Mouse (Mus musculus) urinary bladder, postnatal 25 days (tissue): Measurements from ENCODE around the gene Chst15.

Experiments used
- DNase-seq: peaks from one replicate; pipeline ENCODE4 v3.0.0; 2022; ENCODE audit warnings: low spot score

Gene Chst15

DNA sequence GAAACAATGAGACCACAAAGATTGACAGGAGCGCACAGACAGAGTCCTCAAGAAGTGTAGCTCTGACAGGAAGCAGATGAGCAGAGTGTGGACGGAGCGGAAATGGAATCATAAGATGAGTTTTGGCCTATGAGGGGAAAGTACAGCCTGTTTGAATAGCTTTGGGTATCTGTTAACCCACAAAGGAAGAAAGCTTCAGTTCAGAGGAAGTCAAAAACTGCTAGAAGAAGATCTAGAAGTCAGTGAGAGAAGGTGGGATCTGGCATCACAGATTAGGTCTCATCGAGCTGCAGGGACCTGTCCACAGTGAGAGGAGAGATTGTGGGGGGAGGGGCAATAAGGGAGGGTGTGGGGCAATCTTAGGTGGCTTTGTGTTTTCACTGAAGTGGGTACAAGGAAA lies 18.3 kb upstream of the Chst15 start:
- no peak for DNase-seq

DNA sequence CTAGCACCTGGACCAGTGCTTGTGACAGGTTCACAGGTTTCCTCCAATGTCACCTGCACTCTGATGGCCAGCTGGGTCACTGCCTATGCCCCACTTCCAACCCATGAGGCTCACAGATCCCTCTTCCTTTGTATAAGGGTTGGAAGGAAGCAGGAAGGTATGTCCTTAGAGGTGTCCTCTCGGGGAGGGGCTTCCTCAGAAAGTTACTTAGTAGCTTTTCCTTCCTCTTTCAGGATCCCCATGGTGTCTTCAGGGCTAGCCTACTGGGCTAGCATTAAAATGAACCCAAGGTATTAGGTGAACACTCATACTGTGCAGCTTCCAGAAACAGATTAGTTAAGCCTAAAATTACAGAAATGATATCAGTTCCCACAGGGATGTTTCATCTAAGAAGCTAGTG lies 16.1 kb upstream of the Chst15 start:
- DNase-seq = no peak

DNA sequence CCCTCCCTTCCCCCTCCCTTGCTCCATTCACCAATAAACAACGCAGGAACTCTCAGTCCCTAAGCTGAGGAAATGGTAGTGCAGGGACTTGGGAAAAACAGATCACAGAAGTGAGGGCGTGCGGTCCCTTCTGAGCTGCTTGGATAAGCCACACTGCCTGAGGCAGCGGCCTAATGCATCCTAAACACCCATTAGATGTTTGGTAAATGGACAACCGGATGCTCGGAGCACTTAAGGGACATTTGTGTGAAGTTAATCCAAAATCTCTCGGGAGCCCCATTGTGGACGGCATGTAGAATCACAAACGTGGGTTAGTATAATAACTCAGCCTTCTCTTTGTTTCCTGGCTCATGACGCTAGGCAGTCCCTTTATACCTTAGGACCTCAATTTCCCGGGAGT lies 15.1 kb upstream of the Chst15 start:
- no peak for DNase-seq

DNA sequence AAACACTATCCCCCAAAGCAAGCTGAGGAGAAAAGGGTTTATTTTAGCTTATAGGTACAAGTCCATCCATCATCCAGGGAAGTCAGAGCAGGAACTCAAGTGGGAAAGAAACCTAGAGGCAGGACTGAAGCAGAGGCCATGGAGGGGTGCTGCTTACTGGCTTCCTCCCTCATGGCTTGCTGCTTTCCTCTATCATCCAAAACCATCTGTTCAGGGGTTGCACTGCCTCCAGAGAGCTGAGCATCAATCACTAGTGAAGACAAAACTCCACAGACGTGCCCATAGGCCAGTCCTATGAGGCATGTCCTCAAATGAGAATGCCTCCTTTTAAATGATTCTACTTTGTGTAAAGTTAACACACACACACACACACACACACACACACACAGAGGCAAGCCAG lies 13.2 kb upstream of the Chst15 start:
- DNase-seq = no peak

DNA sequence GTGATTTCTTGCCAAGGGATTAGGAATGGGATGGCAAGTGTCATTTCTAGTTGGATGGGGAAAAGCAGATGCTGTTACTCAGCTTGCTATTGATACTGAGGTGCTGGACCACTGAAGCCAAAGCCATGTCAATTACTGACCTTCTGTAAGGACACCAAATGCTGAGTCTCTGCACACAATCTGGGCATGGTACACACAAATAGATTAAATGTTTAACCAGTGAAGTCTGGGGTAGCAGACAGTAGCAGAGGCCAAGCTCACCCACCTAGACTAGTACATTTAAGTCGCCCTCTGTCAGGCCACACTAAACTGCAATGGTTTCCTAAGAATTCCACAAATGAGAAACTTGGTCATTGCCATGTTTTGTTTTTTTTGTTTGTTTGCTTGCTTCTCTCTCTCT lies 11.6 kb upstream of the Chst15 start:
- DNase-seq = no peak

DNA sequence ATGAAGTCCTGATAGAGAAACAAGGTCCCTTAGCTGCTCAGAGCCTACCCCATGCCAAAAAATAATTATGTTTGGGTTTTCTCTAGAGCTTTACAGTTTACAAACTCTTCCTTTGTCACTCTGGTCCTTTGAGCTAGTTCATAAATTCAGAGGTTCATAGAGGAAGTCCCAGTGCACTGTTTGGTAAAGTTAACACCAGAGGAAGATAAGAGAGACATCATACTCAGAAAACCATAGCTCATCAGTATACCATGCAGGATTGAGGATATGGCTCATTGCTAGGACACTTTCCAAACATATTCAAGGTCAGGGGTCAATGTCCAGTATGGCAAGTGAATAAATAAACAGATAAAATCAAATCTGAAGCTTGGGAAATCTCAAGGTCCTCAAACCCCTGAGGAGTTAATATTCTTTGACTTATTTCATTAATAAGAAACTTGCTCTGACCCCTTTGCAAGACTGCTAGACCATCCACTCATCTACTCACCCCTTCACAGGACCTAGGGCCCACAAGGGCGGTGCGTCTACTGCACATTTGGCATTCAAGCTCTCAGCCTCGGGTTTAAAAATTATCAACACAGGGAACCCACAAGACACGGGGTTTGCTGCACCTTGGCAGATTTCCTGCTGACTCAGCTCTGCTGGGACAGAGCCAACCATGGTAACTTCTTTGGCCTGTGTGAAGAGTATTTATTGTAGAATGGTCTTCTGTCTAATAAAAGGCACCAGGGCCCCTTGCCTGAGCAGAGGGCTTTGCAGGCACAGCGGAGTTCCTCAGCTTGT lies 8.7 kb upstream of the Chst15 start:
- peak; percentile 68 for DNase-seq

DNA sequence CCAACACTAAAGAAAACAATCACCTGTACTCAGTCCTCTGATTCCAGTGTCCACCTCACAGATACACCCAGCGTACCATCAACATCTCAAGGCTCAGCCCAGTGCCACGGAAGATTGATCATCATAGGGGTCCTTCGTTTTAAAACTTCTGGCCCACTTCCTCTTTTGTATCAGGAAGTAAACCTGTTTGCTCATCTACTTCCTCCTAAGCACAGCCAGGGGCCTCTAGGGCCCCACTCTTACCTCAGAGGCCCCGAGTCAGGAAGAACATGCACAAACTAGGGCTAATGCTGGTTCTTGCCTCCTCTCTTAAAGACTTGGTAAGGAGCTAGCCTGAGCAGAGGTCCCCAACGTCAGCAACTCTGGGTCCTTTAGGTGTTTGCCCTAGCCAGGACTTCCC lies 6.4 kb upstream of the Chst15 start:
- DNase-seq = no peak

DNA sequence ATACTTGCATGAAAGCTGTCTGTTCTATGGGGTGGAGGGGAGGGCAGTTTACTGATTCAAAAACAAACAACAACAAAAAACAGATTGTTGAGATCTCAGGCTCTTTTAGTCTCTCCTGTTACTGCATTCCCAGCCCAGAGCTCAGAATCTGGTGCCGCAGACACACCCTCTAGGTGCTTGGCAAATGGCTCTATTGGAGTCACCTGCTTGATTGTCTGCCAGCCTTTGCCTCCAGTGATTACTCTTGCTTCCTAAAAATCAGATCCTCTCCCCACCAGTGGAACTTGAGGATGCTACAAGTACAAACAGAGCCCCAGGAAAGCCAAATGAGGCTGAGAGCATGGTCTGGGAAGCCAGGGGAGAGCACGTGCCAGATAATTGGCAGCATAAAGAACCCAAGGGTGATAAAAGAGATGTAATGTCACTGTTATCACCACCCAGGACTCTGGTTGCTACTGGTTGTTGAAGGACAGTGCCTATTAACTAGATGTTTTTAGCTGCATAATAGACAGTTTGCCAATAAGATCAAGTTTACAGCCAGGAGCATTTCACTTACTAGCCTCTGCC lies 4.4 kb upstream of the Chst15 start:
- no peak for DNase-seq

DNA sequence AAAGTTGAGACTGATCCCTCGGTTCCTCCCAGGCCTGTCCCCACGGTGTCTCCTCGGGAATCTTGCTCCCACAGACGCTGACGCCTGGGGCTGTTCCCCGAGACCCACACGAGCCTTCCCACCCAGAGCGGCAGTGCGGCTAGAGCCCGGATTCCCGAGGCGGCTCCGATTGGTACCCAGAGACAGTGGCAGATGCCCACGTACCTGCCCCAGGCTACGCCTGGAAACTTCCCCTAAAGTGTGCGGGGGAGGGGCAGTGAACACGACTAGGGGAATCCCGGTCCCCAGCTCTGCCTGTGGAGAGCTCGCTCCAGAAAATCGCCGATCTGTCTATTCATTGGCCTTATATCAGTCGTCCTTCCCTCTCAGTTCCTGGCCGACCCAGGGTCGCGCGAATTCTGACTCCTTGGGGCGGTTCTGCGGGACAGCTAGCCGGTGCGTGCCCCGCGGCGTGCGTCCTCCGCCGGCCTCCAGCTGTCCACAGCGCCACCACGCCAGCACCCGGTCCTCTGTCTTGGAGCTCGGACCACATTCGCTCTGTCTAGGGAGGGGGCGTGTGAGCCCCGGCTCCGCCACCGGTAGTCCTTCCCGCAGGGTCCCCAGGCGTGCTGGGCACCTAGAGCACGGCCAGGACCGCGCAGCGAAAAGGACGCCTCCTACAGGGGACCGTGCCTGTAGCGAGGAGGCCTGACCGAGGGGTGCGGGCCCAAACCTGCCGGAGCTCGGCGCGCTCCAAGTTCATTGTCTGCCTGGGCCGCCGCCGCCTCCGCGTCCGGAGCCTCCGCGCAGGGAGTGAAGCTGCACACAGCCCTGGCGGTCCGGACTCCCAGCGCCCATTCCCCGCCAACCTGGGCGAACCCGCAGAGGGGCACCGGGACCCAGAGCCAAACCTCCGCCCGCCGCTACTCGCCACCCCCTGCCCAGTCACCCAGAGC lies 660 bp downstream of the Chst15 start:
- DNase-seq = peak; percentile 61

DNA sequence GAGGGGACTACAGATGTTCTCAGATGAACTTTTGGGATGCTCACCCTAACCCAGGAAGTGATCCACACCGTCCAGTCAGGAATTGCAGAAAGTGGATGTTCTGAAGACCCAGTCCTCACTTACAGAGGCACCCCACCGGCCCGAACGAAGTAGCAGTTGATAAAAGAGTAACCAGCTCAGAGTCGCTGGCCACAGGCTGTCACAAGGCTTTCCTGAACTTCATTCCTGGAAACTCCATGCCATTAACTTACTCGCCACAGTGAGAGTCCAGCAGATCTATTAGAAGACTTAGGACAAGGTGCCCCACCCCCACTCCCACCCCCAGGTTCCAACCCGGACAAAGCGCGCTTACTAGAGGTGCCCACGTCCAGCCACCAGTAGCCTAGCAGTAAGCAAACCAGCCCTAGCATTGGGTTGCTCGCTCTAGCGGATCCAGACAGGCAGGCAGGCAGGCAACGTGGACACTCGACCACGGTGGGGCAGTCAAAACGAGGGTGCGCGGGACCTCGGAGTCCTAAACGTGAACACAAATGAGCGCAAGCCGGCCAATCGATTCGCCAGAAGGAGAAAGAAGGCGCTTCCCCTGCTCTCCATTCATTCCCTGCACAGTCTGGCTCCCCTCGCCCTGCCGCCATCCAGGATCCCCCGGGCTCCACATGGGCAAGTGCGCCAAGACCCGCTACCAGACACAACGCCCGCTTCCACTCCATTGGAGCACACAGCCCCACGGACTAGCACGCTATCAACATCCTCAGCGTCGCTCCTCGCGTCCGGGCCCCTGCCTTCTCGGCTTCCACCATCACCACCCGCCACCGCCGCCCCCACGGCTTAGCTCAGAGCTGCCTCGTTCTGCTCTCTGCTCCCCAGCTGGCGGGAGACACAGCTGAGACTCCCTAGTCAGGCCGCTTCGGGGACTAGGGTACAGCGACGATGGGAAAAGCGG lies 1.6 kb downstream of the Chst15 start:
- DNase-seq = peak; percentile 61

DNA sequence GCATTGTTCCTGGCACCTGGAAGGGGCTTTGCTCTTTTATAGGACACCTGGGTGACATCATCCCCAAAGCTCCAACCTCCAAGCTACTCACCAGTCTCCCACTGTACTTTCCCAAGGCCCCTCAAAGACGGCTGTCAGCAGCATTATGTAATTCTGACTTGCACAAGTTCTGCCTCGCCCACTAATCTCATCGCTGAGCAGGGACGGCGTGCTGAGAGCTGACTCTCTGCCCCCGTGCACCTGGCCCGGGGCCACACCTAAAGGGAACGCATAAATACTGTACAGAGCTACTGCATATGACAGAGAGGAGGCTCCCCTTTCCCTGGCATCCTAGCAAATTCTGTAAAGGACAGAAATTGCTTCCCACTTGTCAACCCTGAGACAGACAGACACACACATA lies 4.6 kb downstream of the Chst15 start:
- no peak for DNase-seq

DNA sequence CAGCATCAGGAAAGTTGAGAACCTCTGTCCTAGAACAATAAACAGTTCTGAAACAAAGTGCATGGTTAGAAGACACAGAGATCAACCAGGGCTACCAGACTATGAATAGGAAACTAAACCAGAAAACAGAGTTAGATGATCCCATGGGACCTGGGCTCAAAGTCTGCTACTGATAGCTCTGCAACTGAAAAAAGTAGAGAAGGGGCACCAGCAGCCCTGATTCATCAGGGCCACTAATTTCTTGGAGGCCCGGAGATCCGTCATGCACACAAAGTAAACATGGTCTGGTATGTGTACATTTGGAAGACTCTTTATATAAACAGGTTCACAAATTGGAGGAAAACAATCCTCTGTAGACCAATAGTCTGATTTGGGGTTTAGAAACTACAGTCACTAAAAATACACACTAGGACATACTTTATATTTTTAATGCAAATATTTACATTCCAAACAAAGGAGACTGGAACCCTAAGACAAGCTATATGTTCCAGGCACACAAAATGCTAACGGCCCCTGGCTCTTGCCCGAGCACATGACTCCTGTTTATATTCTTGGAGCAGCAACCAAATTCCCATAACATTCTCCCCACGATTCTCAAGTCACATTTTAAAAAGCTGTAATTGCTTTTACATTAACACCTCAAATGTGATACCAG lies 8.4 kb downstream of the Chst15 start:
- DNase-seq = no peak

DNA sequence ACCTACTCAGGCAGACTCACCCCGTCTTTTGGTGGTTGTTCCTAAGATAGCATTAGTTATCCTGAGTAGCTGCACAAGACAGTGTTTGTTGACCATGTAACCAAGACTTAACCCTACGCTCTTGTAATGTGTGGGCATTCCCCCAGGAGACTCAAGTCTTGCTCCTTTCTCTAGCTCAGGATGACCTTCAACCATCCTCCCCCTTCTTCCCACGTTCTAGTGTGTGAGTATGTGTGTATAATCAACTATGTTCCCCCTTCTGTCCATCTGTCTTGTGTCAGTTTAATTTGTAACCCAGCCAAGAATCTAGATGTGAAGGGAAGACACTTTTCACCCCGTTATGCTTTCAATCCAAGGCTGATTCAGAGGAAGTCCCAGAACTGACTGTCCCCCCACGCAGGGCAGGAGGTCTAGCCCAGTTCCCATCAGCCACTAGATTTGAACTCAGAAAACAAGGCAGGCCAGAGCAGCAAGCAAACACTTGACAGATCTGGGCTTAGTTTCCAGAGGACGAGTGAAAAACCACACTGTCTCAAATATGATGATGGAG lies 9.2 kb downstream of the Chst15 start:
- DNase-seq = no peak

DNA sequence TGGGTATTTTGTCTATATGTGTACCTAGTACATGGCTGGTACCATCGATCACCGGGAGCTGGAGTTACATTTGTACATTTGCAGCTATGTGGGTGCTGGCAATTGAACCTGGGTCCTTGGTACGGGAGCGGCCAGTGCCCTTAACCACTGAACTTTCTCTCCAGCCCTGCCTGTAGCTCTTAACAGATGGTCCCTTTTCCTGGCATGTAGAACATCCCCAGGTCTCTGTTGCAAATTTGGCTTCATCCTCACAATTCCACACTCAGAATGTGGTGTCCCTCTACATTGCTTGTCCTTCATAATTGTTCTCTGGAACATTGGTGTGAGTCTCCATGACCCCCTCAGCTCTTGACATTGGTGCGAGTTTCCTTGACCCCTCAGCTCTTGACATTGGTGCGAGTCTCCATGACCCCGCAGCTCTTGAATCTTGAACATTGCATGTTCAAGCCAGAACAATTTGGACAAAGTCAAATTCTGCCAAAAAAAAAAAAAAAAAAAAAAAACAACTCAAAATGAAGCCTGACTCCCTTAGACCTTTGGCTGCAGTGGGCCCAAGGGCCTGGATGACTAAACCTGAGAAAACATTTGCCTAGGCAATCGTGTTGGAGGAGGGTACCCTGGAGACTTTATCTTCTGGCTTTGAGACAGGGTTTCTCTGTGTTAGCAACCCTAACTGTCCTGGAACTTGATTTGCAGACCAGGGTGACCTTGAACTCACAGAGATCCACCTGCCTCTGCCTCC lies 10.2 kb downstream of the Chst15 start:
- DNase-seq = no peak

DNA sequence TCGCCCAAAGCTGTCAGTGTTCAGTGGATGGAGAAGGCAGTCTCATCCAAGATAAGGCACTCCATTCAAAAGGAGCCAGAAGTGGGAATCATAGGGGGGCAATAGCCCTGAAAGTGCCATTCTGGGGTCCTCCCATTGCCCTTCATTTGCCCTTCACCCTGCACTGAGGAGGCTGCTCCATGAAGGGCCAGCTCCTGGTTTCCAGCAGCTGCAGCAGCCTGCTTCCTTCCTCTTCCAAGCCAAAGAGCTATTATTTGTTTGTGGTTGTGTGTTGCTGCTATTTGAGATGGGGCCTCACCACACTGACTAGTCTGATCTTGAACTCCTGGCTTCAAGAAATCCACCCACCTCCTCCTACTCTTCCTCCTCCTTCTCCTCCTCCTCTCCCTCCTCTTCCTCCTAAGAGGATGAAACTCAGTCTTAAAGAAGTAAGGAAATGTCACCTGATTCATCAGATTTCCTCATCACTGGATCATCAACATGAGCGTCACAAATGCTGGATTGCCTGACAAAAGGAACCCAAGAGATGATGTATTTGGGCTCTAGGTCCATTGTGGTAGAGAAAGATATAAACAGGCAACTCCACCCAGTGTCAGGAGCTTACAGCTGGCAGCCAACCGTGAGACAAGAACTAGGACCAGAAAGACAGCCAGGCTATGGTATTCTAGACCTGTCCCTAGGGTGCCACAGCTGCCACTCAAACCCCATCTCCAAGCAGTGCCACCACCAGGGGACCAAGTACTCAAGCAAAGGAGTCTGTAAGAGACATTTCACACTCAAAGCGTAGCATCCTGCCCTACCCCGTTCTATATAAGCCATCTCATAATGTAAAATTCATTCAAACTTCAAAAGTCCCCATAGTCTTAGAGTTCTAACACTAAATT lies 11.3 kb downstream of the Chst15 start:
- no peak for DNase-seq

DNA sequence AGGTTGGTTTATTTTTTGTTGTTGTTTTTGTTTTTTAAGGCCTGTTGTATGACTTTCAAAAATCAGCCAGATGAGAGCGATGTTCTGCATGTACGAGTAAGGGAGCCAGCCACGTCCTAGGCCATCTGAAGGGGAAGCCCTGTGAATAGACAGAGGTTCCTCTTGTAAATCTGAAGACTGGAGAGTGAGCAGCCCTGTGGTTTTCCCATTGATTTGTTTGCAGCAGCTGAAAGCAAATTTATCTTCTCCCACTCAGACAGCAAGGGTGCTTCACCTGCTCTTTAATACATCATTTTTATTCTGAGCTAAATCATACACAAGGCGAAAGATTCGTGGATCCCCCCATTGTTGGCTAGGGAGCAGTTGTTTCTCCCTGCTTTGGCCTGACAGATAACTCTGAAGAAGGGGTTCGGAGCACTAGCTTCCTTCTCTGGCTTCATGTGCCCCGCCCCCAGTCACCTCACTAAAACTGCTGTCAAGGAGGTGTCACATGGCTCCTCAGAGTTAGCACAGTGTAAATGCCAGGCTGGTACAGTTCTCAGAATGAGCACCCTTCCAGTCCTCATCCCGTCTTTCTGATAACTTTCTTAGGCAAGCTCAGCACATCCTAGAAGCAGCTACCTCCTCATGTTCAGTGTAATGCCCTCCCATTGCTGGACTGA lies 12.5 kb downstream of the Chst15 start:
- DNase-seq = no peak

DNA sequence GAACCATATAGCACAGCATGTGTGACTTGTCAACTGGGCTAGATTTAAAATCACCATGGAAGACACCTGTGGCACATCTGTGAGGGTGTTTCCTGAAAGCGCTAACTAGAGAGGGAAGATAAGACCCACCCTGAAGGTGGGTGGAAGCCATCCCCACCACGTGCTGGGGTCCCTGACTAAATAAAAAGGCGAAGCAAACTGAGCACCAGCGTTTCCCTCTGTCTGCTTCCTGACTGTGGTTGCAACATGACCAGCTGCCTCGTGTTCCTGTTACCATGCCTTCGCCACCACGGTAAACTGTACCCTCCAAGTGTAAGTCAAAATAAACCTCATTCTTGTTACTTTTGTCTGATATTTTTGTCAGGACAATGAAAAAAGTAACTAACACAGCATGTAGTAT lies 13.0 kb downstream of the Chst15 start:
- no peak for DNase-seq

DNA sequence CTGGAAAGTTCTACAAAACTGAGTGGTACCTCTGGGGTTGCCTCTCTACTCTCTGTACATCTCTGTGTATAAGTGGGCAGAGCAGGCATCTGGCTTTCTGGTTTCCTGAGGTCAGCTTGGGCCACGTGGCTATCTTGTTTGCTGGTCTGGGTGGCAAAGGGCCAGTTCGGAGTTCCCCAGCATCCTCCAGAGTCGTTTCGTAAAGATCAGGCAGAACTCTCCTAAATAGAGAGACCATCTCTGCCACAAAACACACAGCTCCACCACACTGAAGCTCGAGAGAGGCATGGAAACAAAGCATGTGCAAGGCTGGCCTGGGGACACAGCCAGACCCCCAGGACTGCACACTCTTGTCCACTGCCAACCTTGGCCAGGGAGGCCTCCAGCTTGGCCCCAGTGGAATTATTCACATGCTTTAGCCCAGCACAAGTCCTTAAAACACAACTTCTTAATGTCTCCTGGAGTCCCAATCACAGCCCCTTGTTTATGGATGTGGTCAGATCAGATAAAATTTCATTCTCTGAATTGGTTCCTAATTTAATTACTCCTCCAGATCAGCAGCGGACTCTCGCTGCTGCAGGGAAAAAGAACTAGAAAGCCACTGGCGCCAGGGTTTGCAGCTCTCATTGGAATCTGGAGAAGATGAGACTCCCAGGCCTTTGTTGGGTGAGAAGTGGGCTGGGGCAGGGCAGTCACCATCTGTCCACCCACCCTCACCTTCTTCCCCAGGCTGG lies 14.4 kb downstream of the Chst15 start:
- no peak for DNase-seq
